Mouse (Mus musculus): ENCODE measurements around the gene Sidt2. TPM values are rescaled to one million over a fixed set of nuclear protein-coding genes. Genes with fewer than 3 reads are reported as not detected.

The Sidt2 gene
- polyA plus RNA-seq, 1 experiment from 2014 or later: 24.5 TPM

DNA sequence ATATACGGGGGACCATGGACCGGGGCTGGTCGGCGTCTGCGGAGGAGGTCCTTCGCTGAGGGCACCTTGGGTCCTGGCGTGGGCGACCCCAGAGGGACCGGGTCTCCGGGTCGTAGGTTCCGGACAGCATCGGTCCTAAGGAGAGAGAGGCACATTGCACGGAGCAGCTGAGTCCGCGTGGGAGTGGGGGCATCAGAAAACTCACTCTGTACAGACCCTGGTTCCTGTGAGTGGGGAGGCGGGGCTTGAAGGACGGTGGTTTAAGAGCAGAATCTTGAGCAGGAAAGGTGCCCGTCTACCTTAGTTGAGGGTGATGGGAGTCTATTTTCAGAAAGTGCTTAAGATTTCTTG lies 48.0 kb downstream of the Sidt2 start:
- Histone ChIP-seq H3K4me1 (ENCODE audit: control insufficient read depth, insufficient read depth, low read length) (peaks cover 15% of the 10 kb centered on the region), H3K4me2 (ENCODE audit: low read length) (peak overlapping the region; percentile 69), H3K9me3 (replicated peaks; ENCODE audit: control insufficient read depth, low read length) (no peaks in the 10 kb centered on the region), H3K4me3 (ENCODE audit: low read depth, low read length) (peak overlapping the region; percentile 91), H3K9ac (ENCODE audit: low read length) (peak overlapping the region; percentile 90), H3K27me3 (replicated peaks; ENCODE audit: control insufficient read depth, insufficient read depth, low read length) (no peaks in the 10 kb centered on the region), H3K27ac (ENCODE audit: low read depth, low read length) (peak overlapping the region; percentile 88), H3K36me3 (ENCODE audit: control insufficient read depth, insufficient read depth, low read length) (peaks cover 48% of the 10 kb centered on the region)
- ATAC-seq: no peak; the same call in 1 of the 2 replicates
- DNase-seq (ENCODE audit: low spot score): no peak
- WGBS: under 1% methylated on average over 19 of the region's 19 CpGs

DNA sequence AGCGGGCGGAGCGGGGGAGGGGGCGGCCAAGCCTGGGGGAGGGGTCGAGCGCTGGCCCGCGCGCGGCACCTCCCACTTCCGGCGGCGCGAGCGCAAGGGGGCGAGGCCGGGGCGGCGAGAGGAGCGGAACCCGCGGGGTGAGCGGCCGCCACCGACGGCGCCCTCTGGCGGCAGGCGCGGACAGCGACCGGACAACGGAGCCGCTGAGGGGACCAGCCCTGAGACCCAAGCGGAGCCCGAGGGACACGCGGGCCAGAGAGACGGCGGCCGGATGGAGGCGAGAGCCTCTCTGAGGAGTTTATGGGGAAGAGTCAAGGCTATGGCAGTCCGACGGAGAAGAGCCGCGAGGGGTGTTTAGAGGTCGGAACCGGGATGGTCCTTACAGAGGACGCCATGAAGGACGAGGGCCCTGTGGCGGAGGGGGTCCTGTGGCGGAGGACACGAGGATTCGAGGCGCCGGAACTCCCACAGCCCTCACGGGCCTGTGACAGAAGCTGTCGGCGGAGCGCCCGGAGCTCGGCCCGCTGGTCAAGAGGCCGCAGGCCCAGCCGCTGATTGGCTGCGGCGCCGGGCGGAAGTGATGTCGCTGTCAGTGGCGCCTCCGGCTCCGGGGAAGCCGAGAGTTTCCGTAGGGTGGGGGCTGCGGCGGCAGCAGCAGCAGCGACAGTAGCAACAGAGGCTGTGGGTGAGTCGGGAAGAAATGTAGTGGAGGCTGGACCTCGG lies 48.5 kb downstream of the Sidt2 start, which contains the start of the genes Pcsk7 and Rnf214:
TSS of gene Pcsk7 (plus strand) at position 143 of the 723 bp plus-strand sequence.
TSS of gene Rnf214 (minus strand) at position 557 of the 723 bp plus-strand sequence.
- DNase-seq (ENCODE audit: low spot score) (peak; percentile 89), ATAC-seq (peak; percentile 95)
- Histone ChIP-seq H3K9me3 (replicated peaks; ENCODE audit: control insufficient read depth, low read length) (no peaks in the 10 kb centered on the region), H3K4me3 (ENCODE audit: low read depth, low read length) (peak within 1 kb of the TSS; percentile 91), H3K36me3 (ENCODE audit: control insufficient read depth, insufficient read depth, low read length) (peaks cover 48% of the 10 kb centered on the region), H3K27me3 (replicated peaks; ENCODE audit: control insufficient read depth, insufficient read depth, low read length) (no peaks in the 10 kb centered on the region), H3K4me2 (ENCODE audit: low read length) (peak within 1 kb of the TSS; percentile 69), H3K9ac (ENCODE audit: low read length) (peak within 1 kb of the TSS; percentile 90), H3K4me1 (ENCODE audit: control insufficient read depth, insufficient read depth, low read length) (peaks cover 15% of the 10 kb centered on the region), H3K27ac (ENCODE audit: low read depth, low read length) (peak within 1 kb of the TSS; percentile 88)
- under 1% methylated on average over 71 of the region's 80 CpGs for WGBS

DNA sequence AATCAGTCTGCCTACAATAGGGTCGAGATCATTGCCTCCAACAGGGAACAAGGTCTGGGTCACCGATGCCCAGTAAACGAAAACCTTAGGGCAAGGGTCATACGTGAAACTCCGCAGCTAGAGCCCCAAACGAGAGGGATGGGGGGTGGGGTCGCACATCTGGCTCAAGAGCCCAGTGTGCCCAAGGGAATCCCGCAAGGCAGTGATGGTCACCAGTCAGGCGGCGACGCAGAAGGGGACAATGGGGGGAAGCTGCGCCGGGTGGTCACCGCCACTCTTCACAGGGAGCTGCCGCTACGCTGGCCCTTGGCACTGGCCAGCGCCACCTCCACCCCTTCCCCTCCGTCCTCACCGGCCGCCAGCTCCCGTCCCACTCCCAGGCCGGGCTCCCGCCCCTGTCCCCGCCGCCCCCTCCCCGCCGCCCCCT lies 49.2 kb downstream of the Sidt2 start:
- H3K27ac ChIP-seq (ENCODE audit: low read depth, low read length): peak overlapping the region; percentile 88
- H3K4me2 ChIP-seq (ENCODE audit: low read length): peak overlapping the region; percentile 69
- H3K9ac ChIP-seq (ENCODE audit: low read length): peak overlapping the region; percentile 90
- no peaks in the 10 kb centered on the region for H3K9me3 ChIP-seq (replicated peaks; ENCODE audit: control insufficient read depth, low read length)
- H3K4me3 ChIP-seq (ENCODE audit: low read depth, low read length): peak overlapping the region; percentile 91
- peaks cover 15% of the 10 kb centered on the region for H3K4me1 ChIP-seq (ENCODE audit: control insufficient read depth, insufficient read depth, low read length)
- peaks cover 42% of the 10 kb centered on the region for H3K36me3 ChIP-seq (ENCODE audit: control insufficient read depth, insufficient read depth, low read length)
- no peaks in the 10 kb centered on the region for H3K27me3 ChIP-seq (replicated peaks; ENCODE audit: control insufficient read depth, insufficient read depth, low read length)
- ATAC-seq: peak; percentile 48
- WGBS: 0% methylated on average over 17 of the region's 27 CpGs
- peak; percentile 41 for DNase-seq (ENCODE audit: low spot score)

DNA sequence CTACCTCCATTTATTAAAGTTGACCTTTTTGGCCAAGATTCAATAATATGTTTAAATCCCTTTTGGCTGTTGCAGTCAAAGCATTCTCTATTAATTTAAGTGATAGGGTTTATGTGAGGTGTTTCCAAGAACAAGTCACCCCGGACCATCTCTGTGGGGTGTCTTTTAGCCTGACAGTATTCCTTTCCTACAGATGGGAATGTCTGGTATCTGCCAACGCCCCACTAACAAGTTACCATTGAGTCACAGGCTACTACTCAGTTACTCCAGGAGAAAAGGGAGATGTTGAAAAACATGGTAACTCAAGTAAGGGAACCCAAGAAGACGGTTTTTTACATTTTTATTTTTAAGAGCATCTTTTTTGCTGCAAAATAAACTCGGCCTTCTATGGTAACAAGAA lies 49.9 kb downstream of the Sidt2 start:
- peaks cover 15% of the 10 kb centered on the region for H3K4me1 ChIP-seq (ENCODE audit: control insufficient read depth, insufficient read depth, low read length)
- H3K9ac ChIP-seq (ENCODE audit: low read length): peak overlapping the region; percentile 90
- peaks cover 41% of the 10 kb centered on the region for H3K36me3 ChIP-seq (ENCODE audit: control insufficient read depth, insufficient read depth, low read length)
- ATAC-seq (no peak), DNase-seq (ENCODE audit: low spot score) (no peak)
- H3K4me3 ChIP-seq (ENCODE audit: low read depth, low read length): peak overlapping the region; percentile 91
- whole genome bisulfite sequencing: 58% methylated on average over 4 of the region's 4 CpGs
- no peaks in the 10 kb centered on the region for H3K27me3 ChIP-seq (replicated peaks; ENCODE audit: control insufficient read depth, insufficient read depth, low read length)
- H3K4me2 ChIP-seq (ENCODE audit: low read length): peak overlapping the region; percentile 69
- H3K27ac ChIP-seq (ENCODE audit: low read depth, low read length): no peak overlapping the region
- no peaks in the 10 kb centered on the region for H3K9me3 ChIP-seq (replicated peaks; ENCODE audit: control insufficient read depth, low read length)

DNA sequence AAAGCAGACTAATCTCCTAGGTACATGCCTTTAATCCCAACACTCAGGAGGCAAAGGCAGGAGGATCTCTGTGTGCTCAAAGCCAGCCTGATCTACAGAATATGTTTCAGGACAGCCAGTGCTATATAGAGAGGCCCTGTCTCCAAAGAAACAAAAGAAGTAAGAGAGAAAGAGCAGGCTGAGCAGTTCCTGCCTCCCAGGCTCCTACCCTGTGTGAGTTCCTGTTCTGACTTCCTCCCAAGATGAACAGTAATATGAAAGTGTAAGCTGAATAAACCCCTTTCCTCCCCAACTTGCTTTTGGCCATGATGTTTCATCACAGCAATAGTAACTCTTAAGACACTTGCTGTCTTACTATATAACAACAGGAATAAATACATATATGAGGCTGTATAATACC lies 61.4 kb downstream of the Sidt2 start:
- Histone ChIP-seq H3K4me2 (ENCODE audit: low read length) (no peak overlapping the region), H3K9me3 (replicated peaks; ENCODE audit: control insufficient read depth, low read length) (no peaks in the 10 kb centered on the region), H3K4me3 (ENCODE audit: low read depth, low read length) (no peak overlapping the region), H3K27ac (ENCODE audit: low read depth, low read length) (no peak overlapping the region), H3K36me3 (ENCODE audit: control insufficient read depth, insufficient read depth, low read length) (peaks cover 97% of the 10 kb centered on the region), H3K27me3 (replicated peaks; ENCODE audit: control insufficient read depth, insufficient read depth, low read length) (no peaks in the 10 kb centered on the region), H3K4me1 (ENCODE audit: control insufficient read depth, insufficient read depth, low read length) (no peaks in the 10 kb centered on the region), H3K9ac (ENCODE audit: low read length) (no peak overlapping the region)
- ATAC-seq: no peak
- no peak for DNase-seq (ENCODE audit: low spot score)

Small RNAs within 50 kb of the gene (microRNA-seq; reads per million reads assigned to microRNA genes)
- gene Mir7087: not detected

Other genes with a start within 250 kb of the Sidt2 start
- gene Cep164, start 126.6 kb downstream of the Sidt2 start, polyA plus RNA-seq (2014; fragmentation: Nextera tagmentation; extraction: Ambion mirVana): 7.7 and 8.9 TPM in 2 replicates
- gene Bace1, start 116.7 kb downstream of the Sidt2 start, polyA plus RNA-seq (2014; fragmentation: Nextera tagmentation; extraction: Ambion mirVana): 26.7 and 35.9 TPM in 2 replicates
- gene Pcsk7, start 48.8 kb downstream of the Sidt2 start, polyA plus RNA-seq (2014; fragmentation: Nextera tagmentation; extraction: Ambion mirVana): 13.6 and 16.2 TPM in 2 replicates
- gene Rnf214, start 48.3 kb downstream of the Sidt2 start, polyA plus RNA-seq (2014; fragmentation: Nextera tagmentation; extraction: Ambion mirVana): 70.2 and 91.1 TPM in 2 replicates
- 4.2 and 5.3 TPM in 2 replicates for gene Tagln, start 19.2 kb downstream of the Sidt2 start, polyA plus RNA-seq (2014; fragmentation: Nextera tagmentation; extraction: Ambion mirVana)
- gene Pafah1b2, start 57.4 kb upstream of the Sidt2 start, polyA plus RNA-seq (2014; fragmentation: Nextera tagmentation; extraction: Ambion mirVana): 314 and 359 TPM in 2 replicates
- 5.0 and 5.7 TPM in 2 replicates for gene Sik3, start 57.6 kb upstream of the Sidt2 start, polyA plus RNA-seq (2014; fragmentation: Nextera tagmentation; extraction: Ambion mirVana)

All from forebrain, embryonic 14.5 days (tissue).